Comparison of ENCODE assay signal across 9 mouse cellular contexts in genomic region chr13:95667260-95667659, GRCm38 (mm10). TPM values are rescaled to one million over a fixed set of nuclear protein-coding genes. Genes with fewer than 3 reads are reported as not detected.
DNase-seq lines count a peak whose midpoint lies in the region; ATAC-seq and TF ChIP-seq lines count a peak whose summit lies in the region.
"Had no signal": no experiment of that assay in that cellular context is flagged by ENCODE, and none has a peak within 500 bp of the region (broad histone marks: within the 10 kb centered on the region; RNA-seq: fewer than 3 reads in every experiment).

No protein-coding gene starts in this region.

- no peaks in the 10 kb centered on the region for H3K9me3 ChIP-seq in CH12.LX (replicated peaks; ENCODE audit: low read length)
- no peaks in the 10 kb centered on the region for H3K9me3 ChIP-seq in forebrain, embryonic 16.5 days (ENCODE audit: control insufficient read depth, low read length)
- H3K9me3 ChIP-seq in liver, postnatal 0 days (ENCODE audit: low read length) = no peaks in the 10 kb centered on the region
- H3K9me3 ChIP-seq: lung, embryonic 15.5 days had no signal

- H3K27me3 ChIP-seq in CH12.LX (replicated peaks) = no peaks in the 10 kb centered on the region
- no peaks in the 10 kb centered on the region for H3K27me3 ChIP-seq in forebrain, embryonic 16.5 days (replicated peaks; ENCODE audit: control insufficient read depth, insufficient read depth, low read length)
- no peaks in the 10 kb centered on the region for H3K27me3 ChIP-seq in liver, postnatal 0 days (ENCODE audit: insufficient read depth, low read length)
- H3K27me3 ChIP-seq: lung, embryonic 15.5 days had no signal

- ATAC-seq in forebrain, embryonic 16.5 days = peak; percentile 34; the same call in 1 of the 2 replicates
- ATAC-seq in liver, postnatal 0 days = no peak

- no peak overlapping the region for H3K9ac ChIP-seq in CH12.LX (ENCODE audit: insufficient read depth, low read depth)
- H3K9ac ChIP-seq in forebrain, embryonic 16.5 days (replicated peaks; ENCODE audit: low read depth, low read length) = no peak overlapping the region
- no peak overlapping the region for H3K9ac ChIP-seq in liver, postnatal 0 days (replicated peaks)
- H3K9ac ChIP-seq: lung, embryonic 15.5 days had no signal

- DNase-seq in gastrocnemius, adult 2 months = no peak
- DNase-seq in gastrocnemius, postnatal 4 days (ENCODE audit: low spot score in 2 of 2) = no peak
- DNase-seq in CH12.LX (ENCODE audit: extremely low read depth) = no peak
- DNase-seq in liver, postnatal 0 days = no peak
- no peak for DNase-seq in gastrocnemius, postnatal 36 days
- DNase-seq in B cell, adult 2 months = no peak
- no peak for DNase-seq in testis, postnatal 14 days (ENCODE audit: low spot score)

- intact Hi-C loops in gastrocnemius, adult 2 months (cut with DNase I) = loop anchor here (1.0 kb wide), 1 partner anchor 104 kb away; no protein-coding TSS in a partner anchor
- intact Hi-C loops in gastrocnemius, postnatal 36 days (cut with DNase I) = loop anchor here (1.0 kb wide), 1 partner anchor 103 kb away; no protein-coding TSS in a partner anchor

- no peak overlapping the region for H3K4me2 ChIP-seq in CH12.LX (ENCODE audit: insufficient read depth, low read depth, poor library complexity, severe bottlenecking)
- H3K4me2 ChIP-seq in forebrain, embryonic 16.5 days (ENCODE audit: low read length) = no peak overlapping the region
- no peak overlapping the region for H3K4me2 ChIP-seq in liver, postnatal 0 days (ENCODE audit: low read depth, low read length)
- H3K4me2 ChIP-seq: lung, embryonic 15.5 days had no signal

- peak; percentile 56 for TF ChIP-seq RAD21 in CH12.LX (IDR thresholded peaks at IDR 0.05; ENCODE audit: low read depth, low read length)

- no peak for TF ChIP-seq POLR2A in CH12.LX (IDR thresholded peaks at IDR 0.05; ENCODE audit: low read depth, low read length)

- no peaks in the 10 kb centered on the region for H3K36me3 ChIP-seq in CH12.LX (replicated peaks in 1 of 2; ENCODE audit: control insufficient read depth in 1 of 2, insufficient read depth in 1 of 2, low read length in 1 of 2)
- H3K36me3 ChIP-seq in forebrain, embryonic 16.5 days (ENCODE audit: control insufficient read depth, insufficient read depth) = no peaks in the 10 kb centered on the region
- peaks cover 75% of the 10 kb centered on the region for H3K36me3 ChIP-seq in liver, postnatal 0 days (replicated peaks; ENCODE audit: insufficient read depth, low read length)
- H3K36me3 ChIP-seq: lung, embryonic 15.5 days had no signal

- H3K79me2 ChIP-seq in CH12.LX (replicated peaks; ENCODE audit: control insufficient read depth, extremely low read depth, insufficient read depth, poor library complexity, severe bottlenecking) = no peaks in the 10 kb centered on the region

- H3K27ac ChIP-seq in gastrocnemius, adult 2 months = no peak overlapping the region
- H3K27ac ChIP-seq in CH12.LX (ENCODE audit: insufficient read depth, low read depth) = no peak overlapping the region
- H3K27ac ChIP-seq in forebrain, embryonic 16.5 days (ENCODE audit: low read length) = no peak overlapping the region
- H3K27ac ChIP-seq in liver, postnatal 0 days (ENCODE audit: low read depth) = no peak overlapping the region
- H3K27ac ChIP-seq: lung, embryonic 15.5 days had no signal

- TF ChIP-seq CTCF in gastrocnemius, adult 2 months (IDR thresholded peaks at IDR 0.05) = peak; percentile 66
- TF ChIP-seq CTCF in CH12.LX (conservative IDR thresholded peaks at IDR 0.05 in 1 of 2, IDR thresholded peaks at IDR 0.05 in 1 of 2; ENCODE audit: low read depth in 2 of 2, low read length in 2 of 2) = peak in 1 of 2 experiments; percentile 65; a peak in 2 of 4 replicates
- TF ChIP-seq CTCF in liver, postnatal 0 days (IDR thresholded peaks at IDR 0.05; ENCODE audit: low read depth) = peak; percentile 61

- in situ Hi-C loops in CH12.LX (cut with MboI; ENCODE audit: low pct_ligation_motif_present, low pct_unique_long_range_greater_than_20kb, low sequenced_read_pairs) = no loop called here

- dilution Hi-C loops in CH12.LX (cut with MboI; ENCODE audit: extremely low pct_ligation_motif_present, extremely low pct_unique_long_range_greater_than_20kb, low sequenced_read_pairs) = no loop called here

- no peaks in the 10 kb centered on the region for H3K4me1 ChIP-seq in CH12.LX (ENCODE audit: control insufficient read depth in 1 of 2, insufficient read depth in 2 of 2)
- H3K4me1 ChIP-seq in forebrain, embryonic 16.5 days (replicated peaks; ENCODE audit: control insufficient read depth, insufficient read depth, low read length) = peaks cover 17% of the 10 kb centered on the region
- H3K4me1 ChIP-seq in liver, postnatal 0 days (ENCODE audit: insufficient read depth) = peaks cover 7% of the 10 kb centered on the region; the same call in 1 of the 2 replicates

- 26% methylated on average over 6 of the region's 7 CpGs for WGBS in forebrain, embryonic 16.5 days
- 45% methylated on average over 7 of the region's 7 CpGs for WGBS in liver, postnatal 0 days (ENCODE audit: insufficient replicate concordance)

- no peak for TF ChIP-seq EP300 in CH12.LX (IDR thresholded peaks at IDR 0.05; ENCODE audit: low read length)
- TF ChIP-seq EP300 in liver, postnatal 0 days (IDR thresholded peaks at IDR 0.05; ENCODE audit: low read depth) = no peak

- H3K4me3 ChIP-seq in gastrocnemius, adult 2 months = no peak overlapping the region
- H3K4me3 ChIP-seq in CH12.LX (replicated peaks in 1 of 3; ENCODE audit: low read depth in 2 of 3, low read length in 2 of 3, poor library complexity in 1 of 3) = no peak overlapping the region
- no peak overlapping the region for H3K4me3 ChIP-seq in forebrain, embryonic 16.5 days (replicated peaks; ENCODE audit: low read length)
- no peak overlapping the region for H3K4me3 ChIP-seq in liver, postnatal 0 days (ENCODE audit: low read depth, low read length)
- H3K4me3 ChIP-seq: lung, embryonic 15.5 days had no signal

TF ChIP-seq in CH12.LX, 34 proteins besides CTCF, POLR2A, EP300 and RAD21:
- peak; percentile 71 for TF ChIP-seq SMC3 (IDR thresholded peaks at IDR 0.05; ENCODE audit: low read depth, low read length)
- no peak for TF ChIP-seq USF2 (conservative IDR thresholded peaks at IDR 0.05; ENCODE audit: low read depth, low read length)

RNA-seq across cellular contexts. Expression of gene F2rl2, which starts 29.4 kb away (rescaled TPM):
- total RNA-seq in gastrocnemius, adult 2 months (2021) = not detected
- under 1 TPM in 1 of 2 experiments, not detected in 1; 0.10 TPM for total RNA-seq in gastrocnemius, postnatal 4 days (2021)
- total RNA-seq in CH12.LX (2012; rRNA removed) (not detected in 2 replicates), CH12.LX (2014; rRNA removed) (0.08 TPM in 1 of 2 replicates, not detected in the other)
- not detected in 2 replicates for polyA plus RNA-seq in CH12.LX (2012; ENCODE audit: insufficient read length, low read depth)
- 0.24 and 0.35 TPM in 2 replicates for polyA plus RNA-seq in forebrain, embryonic 16.5 days (2015; fragmentation: Nextera tagmentation; extraction: Ambion mirVana)
- polyA plus RNA-seq in liver, postnatal 0 days (2015; fragmentation: Nextera tagmentation; extraction: Ambion mirVana) = 10.7 and 13.0 TPM in 2 replicates
- not detected for total RNA-seq in gastrocnemius, postnatal 36 days (2021)

RNA-seq across cellular contexts. Expression of gene F2r, which starts 49.0 kb away (rescaled TPM):
- 10 to 100 TPM in 1 of 2 experiments, 1 to 10 TPM in 1; 3.7 to 12.4 TPM for total RNA-seq in gastrocnemius, adult 2 months (2021)
- total RNA-seq in gastrocnemius, postnatal 4 days (2021) = 10 to 100 TPM; 30.2 to 33.2 TPM
- total RNA-seq in CH12.LX (2012; rRNA removed) = 0.04 and 0.17 TPM in 2 replicates
- total RNA-seq in CH12.LX (2014; rRNA removed) = 0.28 and 0.30 TPM in 2 replicates
- 0.10 and 0.30 TPM in 2 replicates for polyA plus RNA-seq in CH12.LX (2012; ENCODE audit: insufficient read length, low read depth)
- polyA plus RNA-seq in forebrain, embryonic 16.5 days (2015; fragmentation: Nextera tagmentation; extraction: Ambion mirVana) = 68.7 and 85.1 TPM in 2 replicates
- 25.5 and 28.6 TPM in 2 replicates for polyA plus RNA-seq in liver, postnatal 0 days (2015; fragmentation: Nextera tagmentation; extraction: Ambion mirVana)
- total RNA-seq in gastrocnemius, postnatal 36 days (2021) = 1 to 10 TPM; 6.2 to 7.4 TPM
